Mouse (Mus musculus) cerebellum, adult 11 months (tissue): ENCODE measurements around the gene Lfng.
A peak's percentile ranks its signal among the peaks of the same experiment; 100 is the strongest.

Source experiments
- DNase-seq: peaks from one replicate; pipeline ENCODE4 v3.0.0; 2022

The Lfng gene

GRCm38 (mm10) chr5:140617714-140618113 is 10.6 kb downstream of the Lfng start:
- no peak for DNase-seq

DNA sequence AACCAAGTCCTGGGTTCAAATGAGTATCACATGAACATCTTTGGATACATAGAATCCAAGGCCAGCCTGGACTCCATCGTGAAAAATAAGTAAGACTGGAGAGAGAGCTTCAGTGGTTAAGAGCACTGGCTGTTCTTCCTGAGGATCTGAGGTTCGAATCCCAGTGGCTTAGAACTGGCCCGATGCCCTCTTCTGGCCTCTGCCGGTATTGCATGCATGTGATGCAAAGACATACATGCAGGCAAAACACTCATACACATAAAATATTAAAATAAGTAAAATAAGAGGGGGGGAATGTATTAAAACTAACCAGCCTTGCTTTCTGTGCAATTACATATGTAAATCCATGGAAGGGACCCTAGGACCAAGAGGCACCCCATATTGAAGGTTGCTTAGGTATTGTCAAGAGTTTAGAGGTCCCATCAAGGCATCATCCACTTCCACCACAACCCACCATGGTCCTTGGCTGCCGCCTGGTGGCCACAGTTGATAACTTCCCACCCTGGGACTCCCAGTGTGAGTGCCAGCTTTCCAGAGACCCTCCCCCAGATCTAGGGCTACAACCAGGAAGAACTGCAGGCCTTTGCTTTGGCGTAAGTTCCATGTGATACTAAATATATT is 12.1 kb downstream of the Lfng start:
- no peak for DNase-seq

DNA sequence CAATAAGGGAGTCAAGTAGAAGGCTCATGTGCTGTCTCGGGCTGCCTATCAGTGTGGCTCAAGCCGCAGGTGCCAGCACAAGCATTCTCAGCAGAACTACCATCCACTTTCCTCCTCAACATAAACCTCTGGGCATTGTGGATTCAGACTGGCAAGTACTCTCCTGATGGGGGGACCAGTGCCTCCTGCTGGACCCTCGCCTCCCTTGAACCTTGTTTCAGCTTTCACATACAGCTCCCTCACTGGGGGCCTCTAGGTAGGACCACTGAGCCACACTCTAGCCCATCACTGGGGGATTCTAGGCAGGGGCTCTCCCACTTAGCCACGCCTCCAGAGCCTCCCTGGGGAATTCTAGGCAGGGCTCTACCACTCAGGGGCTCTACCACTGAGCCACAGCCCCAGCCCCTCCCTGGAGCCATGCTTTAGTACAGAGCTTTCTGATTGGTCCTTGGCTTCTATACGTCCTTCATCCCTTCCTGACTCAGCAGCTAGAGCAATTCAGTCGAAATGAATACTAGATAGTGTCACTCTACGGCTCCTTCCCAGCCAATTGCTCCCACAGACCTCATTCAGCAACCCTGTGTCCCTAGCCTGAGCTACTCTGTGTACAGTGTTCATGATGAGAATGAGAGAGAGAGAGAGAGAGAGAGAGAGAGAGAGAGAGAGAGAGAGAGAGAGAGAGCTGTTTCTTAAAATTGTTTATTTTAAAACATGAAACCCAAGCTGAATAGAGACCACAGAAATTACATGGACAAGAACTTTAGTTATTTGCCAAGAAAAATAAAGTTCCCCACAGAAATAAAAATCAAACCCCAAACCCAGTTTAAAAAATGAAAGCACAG is 13.0 kb downstream of the Lfng start:
- no peak for DNase-seq

DNA sequence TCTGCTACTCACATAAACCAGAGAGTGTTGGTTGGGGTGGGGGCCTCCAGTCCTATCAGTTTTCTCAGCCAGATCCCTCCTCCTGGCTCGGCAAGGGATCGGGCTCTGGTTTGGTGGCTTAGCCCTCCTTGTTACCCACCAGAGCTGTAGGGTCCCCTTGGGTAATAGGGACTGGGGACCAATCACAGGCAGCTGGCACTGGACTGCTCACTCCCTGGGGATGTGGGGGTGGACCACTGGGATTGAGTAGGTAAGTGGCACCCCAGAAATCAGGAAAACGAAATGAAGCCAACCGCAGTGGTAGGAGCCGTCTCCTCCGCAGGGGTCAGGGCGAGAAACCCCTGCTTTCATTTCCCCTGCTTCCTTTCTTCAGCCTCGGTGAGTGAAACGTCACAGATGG is 14.0 kb downstream of the Lfng start:
- no peak for DNase-seq

DNA sequence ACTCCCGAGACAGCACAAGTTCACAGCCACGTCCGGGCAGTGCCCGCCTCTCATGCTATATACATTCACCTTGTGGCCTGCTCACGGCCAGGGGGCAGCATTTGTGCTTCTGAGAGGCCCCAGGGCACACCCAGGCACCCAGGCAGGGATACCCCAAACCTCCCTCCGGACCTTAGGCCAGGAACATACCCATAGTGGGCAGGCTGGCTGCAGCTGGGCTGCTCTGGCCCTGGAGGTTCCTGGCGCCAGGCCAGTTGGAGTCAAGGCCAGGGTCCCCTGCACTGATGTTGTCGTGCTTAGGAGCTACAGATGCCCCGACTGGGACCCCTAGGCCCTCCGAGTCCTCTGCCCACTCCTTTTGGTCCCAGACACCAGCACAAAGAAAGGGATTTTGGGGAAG is 14.4 kb downstream of the Lfng start:
- no peak for DNase-seq

DNA sequence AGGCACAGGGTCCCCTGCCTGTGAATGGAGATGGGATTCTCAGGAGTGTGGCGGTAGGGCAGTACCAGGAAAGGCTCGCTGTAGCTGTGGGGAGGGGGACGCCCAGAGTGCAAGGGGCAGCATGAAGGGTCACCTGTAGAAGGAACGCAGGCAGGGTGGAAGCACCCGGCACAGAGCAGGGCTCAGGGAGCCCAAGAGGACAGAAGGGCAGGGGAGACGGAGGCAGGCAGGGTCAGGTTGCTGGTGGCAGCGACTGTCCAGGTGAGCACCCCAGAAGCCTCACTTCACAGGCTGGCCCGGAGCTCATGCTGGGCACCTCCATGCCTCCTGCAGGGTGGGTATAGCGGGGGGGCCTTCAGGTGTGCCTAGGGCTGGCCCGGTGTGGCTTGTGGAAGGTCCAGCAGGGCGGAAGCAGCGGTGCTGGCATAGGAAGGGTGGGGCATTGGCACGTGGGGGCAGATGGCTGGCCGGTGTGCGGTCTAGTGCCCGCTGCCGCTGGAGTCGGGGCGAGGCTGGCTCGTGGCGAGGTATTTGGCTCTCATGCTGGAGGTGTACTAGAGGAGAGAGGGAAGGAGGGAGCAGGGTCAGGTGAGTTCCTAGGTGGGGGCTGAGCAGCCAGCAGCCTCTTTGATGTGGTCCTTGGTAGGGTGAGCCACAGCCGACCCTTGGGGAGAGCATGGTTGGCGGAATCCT is 16.0 kb downstream of the Lfng start:
- DNase-seq: no peak

DNA sequence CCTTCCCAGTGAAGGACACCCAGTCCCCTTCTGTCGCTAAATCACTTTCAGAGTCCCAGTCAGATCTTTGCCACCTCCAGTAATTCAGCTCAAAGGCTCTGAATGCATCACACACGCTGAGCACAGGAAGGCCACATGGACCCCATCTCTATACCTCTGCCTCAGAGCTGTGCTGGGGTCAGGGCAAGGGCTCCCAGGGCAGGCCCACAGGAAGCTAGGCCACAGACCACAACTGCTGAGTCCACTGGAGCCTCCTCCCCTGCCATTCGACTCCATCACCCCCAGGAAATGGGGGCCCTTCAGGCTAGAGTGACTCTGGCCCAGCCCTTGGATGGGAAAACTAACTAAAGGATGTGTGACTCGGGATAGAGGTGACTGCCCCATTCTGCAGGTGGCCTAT is 16.7 kb downstream of the Lfng start:
- DNase-seq: no peak

DNA sequence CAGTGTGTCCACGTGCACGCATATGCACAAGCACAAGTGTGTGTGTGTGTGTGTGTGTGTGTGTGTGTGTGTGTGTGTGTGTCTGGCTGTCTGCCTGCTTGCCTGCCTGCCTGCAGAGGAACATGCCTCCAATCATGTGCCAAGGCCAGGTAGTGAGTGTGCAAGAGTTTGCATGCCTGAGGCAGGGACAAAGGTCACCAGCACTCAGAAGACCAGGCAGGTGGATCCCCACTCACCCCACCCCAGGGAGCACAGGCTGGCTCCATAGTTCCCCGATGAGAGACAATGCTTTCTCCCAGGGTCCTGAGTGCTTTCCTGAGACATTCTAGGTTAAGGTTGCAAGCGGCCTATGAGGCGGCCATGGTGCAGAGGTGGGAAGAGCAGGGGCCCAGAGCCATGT is 17.1 kb downstream of the Lfng start:
- no peak for DNase-seq

GRCm38 (mm10) chr5:140624961-140625360 is 17.8 kb downstream of the Lfng start:
- no peak for DNase-seq

- no peak for DNase-seq
Measured at GRCm38 (mm10) chr5:140627580-140627979, 20.5 kb downstream of the Lfng start.

- DNase-seq: no peak
Measured at GRCm38 (mm10) chr5:140628995-140629394, 21.9 kb downstream of the Lfng start.

GRCm38 (mm10) chr5:140633432-140633831 is 26.3 kb downstream of the Lfng start:
- DNase-seq: no peak

- no peak for DNase-seq
Measured at GRCm38 (mm10) chr5:140634798-140635722, 27.9 kb downstream of the Lfng start.

GRCm38 (mm10) chr5:140636316-140637057 is 29.4 kb downstream of the Lfng start:
- DNase-seq: no peak

DNA sequence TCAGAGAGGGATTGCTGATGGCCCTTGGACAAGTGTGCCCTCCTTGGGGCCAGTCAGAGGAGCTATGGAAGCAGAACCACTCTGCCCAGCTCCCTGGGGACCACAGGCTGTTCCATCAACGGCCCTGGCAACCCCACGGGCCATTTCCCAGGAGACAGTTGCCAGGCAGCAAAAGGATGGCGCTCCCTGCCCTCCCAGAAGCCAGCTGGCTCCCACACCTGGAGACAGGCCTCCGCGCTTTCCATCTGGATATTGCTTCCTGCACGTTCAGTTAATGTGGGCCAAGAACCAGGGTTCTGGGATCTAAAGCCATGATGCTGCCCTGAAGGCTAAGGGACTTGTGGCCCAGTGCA is 29.9 kb downstream of the Lfng start:
- DNase-seq: no peak

GRCm38 (mm10) chr5:140637989-140638388 is 30.9 kb downstream of the Lfng start:
- DNase-seq: no peak

GRCm38 (mm10) chr5:140638484-140638883 is 31.4 kb downstream of the Lfng start:
- DNase-seq: no peak

GRCm38 (mm10) chr5:140639312-140639711 is 32.2 kb downstream of the Lfng start:
- no peak for DNase-seq

DNA sequence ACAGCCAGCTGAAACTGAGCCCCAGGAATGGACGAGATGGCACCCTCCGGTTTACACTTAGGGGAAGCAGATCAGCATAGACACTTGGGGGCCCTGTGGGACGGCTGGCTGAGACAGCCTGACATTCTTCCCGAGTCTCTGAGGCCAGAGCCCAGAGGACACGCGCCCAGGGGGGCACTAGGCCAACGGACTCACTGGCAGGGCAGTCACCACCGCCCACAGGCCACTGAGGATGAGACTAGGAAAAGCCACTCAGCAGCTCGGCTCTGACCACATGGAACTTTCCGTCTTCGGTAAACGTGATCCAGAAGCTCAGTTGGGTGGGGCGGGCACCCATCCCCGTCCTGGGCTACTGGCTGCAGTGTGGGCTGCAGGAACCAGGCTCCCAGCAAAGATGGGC is 32.8 kb downstream of the Lfng start:
- peak; percentile 22 for DNase-seq

GRCm38 (mm10) chr5:140640812-140641211 is 33.7 kb downstream of the Lfng start:
- no peak for DNase-seq

DNA sequence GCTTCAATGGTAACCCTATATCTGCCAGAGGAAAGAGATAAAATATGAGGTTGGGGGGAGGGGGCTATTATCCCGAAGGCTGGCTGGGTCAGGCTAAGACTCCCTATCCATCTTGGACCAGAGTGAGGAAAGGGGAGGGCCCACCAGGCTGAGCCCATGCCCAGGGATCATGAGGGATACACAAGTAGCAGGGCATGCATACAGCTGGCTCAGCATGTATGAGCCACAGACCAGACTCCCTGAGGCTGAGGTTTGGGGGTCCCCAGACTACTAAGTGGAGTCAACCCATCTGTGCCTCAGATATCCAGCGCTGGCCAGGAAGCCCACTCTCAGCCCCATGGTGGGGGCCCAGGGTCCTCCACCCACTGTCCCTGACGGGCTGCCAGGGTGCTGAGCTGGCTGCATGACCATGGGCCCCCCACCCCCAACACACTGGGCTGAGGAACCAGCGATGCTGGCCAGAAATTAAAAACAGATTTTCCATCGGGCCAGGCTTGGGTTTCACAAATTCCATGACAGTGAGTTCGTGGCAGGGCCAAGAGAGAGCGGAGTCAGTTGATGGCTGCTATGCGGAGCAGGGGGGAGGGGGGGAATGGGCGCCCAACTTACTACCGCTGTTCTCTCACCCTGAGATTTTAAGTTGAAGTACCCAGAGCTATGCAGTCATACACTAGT is 34.3 kb downstream of the Lfng start:
- no peak for DNase-seq

DNA sequence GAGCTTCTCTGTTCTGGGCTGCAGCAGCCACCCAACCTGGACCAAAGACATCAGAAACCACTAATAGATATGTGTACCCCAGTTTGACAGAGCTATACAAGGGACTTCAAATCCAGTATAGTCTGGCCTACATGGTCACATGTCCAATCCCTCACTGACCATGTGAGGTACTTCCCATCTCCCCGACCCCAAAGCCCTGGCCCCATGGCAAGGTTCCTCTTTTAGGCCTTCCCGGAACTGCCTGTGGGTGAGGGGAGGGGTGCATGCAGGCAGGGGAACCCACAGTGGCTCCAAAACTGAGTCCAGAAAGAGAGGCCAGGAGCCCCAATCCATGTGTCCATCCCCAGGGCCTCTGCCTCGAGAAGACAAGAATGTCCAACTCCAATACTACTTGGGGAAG is 35.0 kb downstream of the Lfng start:
- DNase-seq: no peak
